Mouse (Mus musculus) ES-CJ7 (cell line): Measurements from ENCODE around the gene Odaph.

Experiments
- DNase-seq: peaks from one replicate; pipeline ENCODE4 v3.0.0; 2011; ENCODE audit warnings: low read depth, low spot score

Odaph gene

GRCm38 (mm10) chr5:91987236-91987635 is at the start of gene Odaph:
Gene Odaph, plus strand, starts transcription at chr5:91987475.
- no peak for DNase-seq

- DNase-seq, result peak; percentile 82
Measured at GRCm38 (mm10) chr5:91945609-91946008, 41.7 kb upstream of the Odaph start.

GRCm38 (mm10) chr5:91947008-91947407 is 40.3 kb upstream of the Odaph start:
- no peak for DNase-seq

GRCm38 (mm10) chr5:91949441-91949840 is 37.8 kb upstream of the Odaph start:
- peak; percentile 88 for DNase-seq

GRCm38 (mm10) chr5:91951404-91951803 is 35.9 kb upstream of the Odaph start:
- no peak for DNase-seq

- no peak for DNase-seq
Measured at GRCm38 (mm10) chr5:91956991-91957760, 30.1 kb upstream of the Odaph start.

GRCm38 (mm10) chr5:91959096-91959495 is 28.2 kb upstream of the Odaph start:
- DNase-seq, result no peak

GRCm38 (mm10) chr5:91959986-91960385 is 27.3 kb upstream of the Odaph start:
- no peak for DNase-seq

- DNase-seq, result no peak
Measured at GRCm38 (mm10) chr5:91960606-91961254, 26.5 kb upstream of the Odaph start.

- DNase-seq, result no peak
Measured at GRCm38 (mm10) chr5:91961370-91961769, 25.9 kb upstream of the Odaph start.

- no peak for DNase-seq
Measured at GRCm38 (mm10) chr5:91962259-91962638, 25.0 kb upstream of the Odaph start.

- DNase-seq, result peak; percentile 98
Measured at GRCm38 (mm10) chr5:91962639-91963440, 24.4 kb upstream of the Odaph start, which contains the start of gene Rchy1. Gene Rchy1, minus strand, starts transcription at chr5:91963068.

GRCm38 (mm10) chr5:91972046-91972445 is 15.2 kb upstream of the Odaph start:
- no peak for DNase-seq

GRCm38 (mm10) chr5:91974002-91974401 is 13.3 kb upstream of the Odaph start:
- DNase-seq, result no peak

GRCm38 (mm10) chr5:91975758-91976157 is 11.5 kb upstream of the Odaph start:
- DNase-seq, result no peak

GRCm38 (mm10) chr5:91976566-91977396 is 10.5 kb upstream of the Odaph start:
- no peak for DNase-seq

- peak; percentile 35 for DNase-seq
Measured at GRCm38 (mm10) chr5:91977397-91977770, 9.9 kb upstream of the Odaph start.

GRCm38 (mm10) chr5:91981176-91981840 is 6.0 kb upstream of the Odaph start:
- no peak for DNase-seq

- no peak for DNase-seq
Measured at GRCm38 (mm10) chr5:91983490-91983889, 3.8 kb upstream of the Odaph start.

- peak; percentile 72 for DNase-seq
Measured at GRCm38 (mm10) chr5:91985721-91986120, 1.6 kb upstream of the Odaph start.

GRCm38 (mm10) chr5:91987799-91988198 is 524 bp downstream of the Odaph start:
- DNase-seq, result no peak
